Mouse (Mus musculus) neural tube, embryonic 12.5 days (tissue): ENCODE results near the gene P2ry4. TPM values are rescaled to one million over a fixed set of nuclear protein-coding genes. Genes with fewer than 3 reads are reported as not detected.

Experiments
- ATAC-seq: fragments of 200-750 bp; cut with Nextera tagmentation; 2 replicates; pipeline ENCODE4 v1.8.0; 2017; ENCODE audit warnings: low read depth, mild to moderate bottlenecking, moderate TSS enrichment, moderate library complexity; ENCODE audit not compliant: low FRiP score
- H3K27ac ChIP-seq: fragments of 300-500 bp; sonication (generic); 2 replicates; pipeline ENCODE4 v1.5.1; 2016
- H3K27me3 ChIP-seq: fragments of 300-500 bp; sonication (generic); replicated peaks from 2 replicates; pipeline ENCODE4 v1.6.1; 2016; ENCODE audit warnings: mild to moderate bottlenecking
- H3K36me3 ChIP-seq: fragments of 300-500 bp; sonication (generic); 2 replicates; pipeline ENCODE4 v1.6.1; 2016; ENCODE audit warnings: mild to moderate bottlenecking
- H3K4me1 ChIP-seq: fragments of 300-500 bp; sonication (generic); 2 replicates; pipeline ENCODE4 v1.6.1; 2016
- H3K4me2 ChIP-seq: fragments of 300-500 bp; sonication (generic); replicated peaks from 2 replicates; pipeline ENCODE4 v1.6.1; 2016; ENCODE audit warnings: mild to moderate bottlenecking
- H3K4me3 ChIP-seq: fragments of 300-500 bp; sonication (generic); 2 replicates; pipeline ENCODE4 v1.5.1; 2016
- H3K9ac ChIP-seq: fragments of 300-500 bp; sonication (generic); 2 replicates; pipeline ENCODE4 v1.6.1; 2016; ENCODE audit warnings: mild to moderate bottlenecking
- H3K9me3 ChIP-seq: fragments of 300-500 bp; sonication (generic); 2 replicates; pipeline ENCODE4 v1.6.1; 2016; ENCODE audit warnings: mild to moderate bottlenecking
- WGBS: fragments of 180-500 bp; shearing (Covaris S2); methylation state at CpG from one replicate; pipeline ENCODE4 v1.1.7; 2016; 5-methylcytosine and 5-hydroxymethylcytosine counted together
- polyA plus RNA-seq: library from polyadenylated mRNA; unstranded; fragments of >200 nt; fragmentation: Nextera tagmentation; extraction: Ambion mirVana; gene quantifications from 2 replicates; pipeline ENCODE4 v1.2.1, GENCODE M21; 2016

Gene P2ry4
- polyA plus RNA-seq, 1 experiment from 2014 or later, result not detected

- ATAC-seq, result no peak
- Histone ChIP-seq H3K9me3 (no peaks in the 10 kb centered on the region), H3K9ac (no peak within 1 kb of the TSS), H3K4me1 (no peaks in the 10 kb centered on the region), H3K27me3 (no peaks in the 10 kb centered on the region), H3K36me3 (no peaks in the 10 kb centered on the region), H3K4me3 (no peak within 1 kb of the TSS), H3K4me2 (no peak within 1 kb of the TSS), H3K27ac (no peak within 1 kb of the TSS)
- WGBS, result 75% methylated on average over 1 of the region's 1 CpGs
These were observed 22.7 kb downstream of the P2ry4 start, which contains the start of gene Awat1 for GRCm38 (mm10) chrX:100571951-100572350. TSS of gene Awat1 (plus strand) at chrX:100572251.

GRCm38 (mm10) chrX:100565696-100566095 is 29.0 kb downstream of the P2ry4 start:
- Histone ChIP-seq H3K9ac (no peak overlapping the region), H3K27ac (no peak overlapping the region), H3K4me2 (no peak overlapping the region), H3K27me3 (no peaks in the 10 kb centered on the region), H3K36me3 (no peaks in the 10 kb centered on the region), H3K9me3 (no peaks in the 10 kb centered on the region), H3K4me1 (no peaks in the 10 kb centered on the region), H3K4me3 (no peak overlapping the region)
- 91% methylated on average over 3 of the region's 3 CpGs for WGBS
- no peak for ATAC-seq

DNA sequence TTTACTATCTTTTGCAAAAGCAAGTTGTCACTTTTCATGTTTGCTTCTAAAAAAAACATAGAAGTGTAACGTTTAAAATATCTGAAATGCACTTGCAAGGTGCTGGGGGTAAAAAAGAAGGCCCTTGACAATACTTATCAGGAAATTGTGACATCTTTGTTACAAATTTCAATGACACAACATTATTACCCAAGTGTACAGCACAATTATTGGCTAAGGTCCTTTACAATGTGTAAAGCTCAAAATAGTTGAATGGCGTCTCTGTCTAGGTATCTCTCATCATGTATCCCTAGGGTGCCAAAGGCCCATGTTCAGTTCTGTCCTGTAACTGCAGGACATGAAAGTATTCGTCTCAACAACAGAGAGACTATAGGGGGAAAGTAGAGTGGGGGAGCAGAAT is 38.6 kb downstream of the P2ry4 start:
- H3K4me3 ChIP-seq, result no peak overlapping the region
- H3K9ac ChIP-seq, result no peak overlapping the region
- H3K9me3 ChIP-seq, result no peaks in the 10 kb centered on the region
- no peaks in the 10 kb centered on the region for H3K4me1 ChIP-seq
- H3K27ac ChIP-seq, result no peak overlapping the region
- no peaks in the 10 kb centered on the region for H3K27me3 ChIP-seq
- no peaks in the 10 kb centered on the region for H3K36me3 ChIP-seq
- 79% methylated on average over 3 of the region's 3 CpGs for WGBS
- no peak for ATAC-seq
- no peak overlapping the region for H3K4me2 ChIP-seq

Other genes starting within 250 kb of the P2ry4 start
- not detected in 2 replicates for gene Otud6a, start 165.9 kb downstream of the P2ry4 start, polyA plus RNA-seq
- 0.37 and 0.40 TPM in 2 replicates for gene Awat2, start 152.2 kb downstream of the P2ry4 start, polyA plus RNA-seq
- gene Igbp1, start 100.6 kb downstream of the P2ry4 start, polyA plus RNA-seq, result 30.9 and 32.2 TPM in 2 replicates
- gene Dgat2l6, start 70.0 kb downstream of the P2ry4 start, polyA plus RNA-seq, result not detected in 2 replicates
- not detected in 2 replicates for gene Awat1, start 22.6 kb downstream of the P2ry4 start, polyA plus RNA-seq
- not detected in 2 replicates for gene Arr3, start 10.6 kb upstream of the P2ry4 start, polyA plus RNA-seq
- 24.2 and 25.3 TPM in 2 replicates for gene Kif4, start 30.9 kb upstream of the P2ry4 start, polyA plus RNA-seq
- gene Pdzd11, start 31.7 kb upstream of the P2ry4 start, polyA plus RNA-seq, result 115 and 117 TPM in 2 replicates
- 8.7 and 10.7 TPM in 2 replicates for gene Gdpd2, start 135.0 kb upstream of the P2ry4 start, polyA plus RNA-seq
- gene Dlg3, start 172.9 kb upstream of the P2ry4 start, polyA plus RNA-seq, result 11.6 and 13.7 TPM in 2 replicates